Mouse (Mus musculus) left cerebral cortex, postnatal 14 days (tissue): ENCODE data around the gene Trpm7. TPM values are rescaled to one million over a fixed set of nuclear protein-coding genes. Genes with fewer than 3 reads are reported as not detected.

Experiments used
- DNase-seq, 2 experiments: peaks; one replicate each; pipeline ENCODE4 v3.0.0; 2021 to 2022; ENCODE audit warnings: low spot score in 2 of 2, mixed read lengths in 1 of 2
- intact Hi-C: fragments of 180-260 bp; cut with DNase I; formaldehyde crosslinking; loops from one replicate; pipeline ENCODE4 v1.15.1; 2025
- total RNA-seq, 2 experiments: library from RNA; stranded (reverse); gene quantifications; 2 replicates each; pipeline ENCODE4 v1.2.3; 2021

Gene Trpm7
- total RNA-seq, 2 experiments from 2014 or later = 33.1 to 37.8 TPM

- DNase-seq = no peak
- intact Hi-C loops = no loop called here
These were observed 11.0 kb downstream of the Trpm7 start for GRCm38 (mm10) chr2:126865026-126865425.

- intact Hi-C loops = loop anchor here (10.0 kb wide), 1 partner anchor 370 kb away; no protein-coding TSS in a partner anchor
- no peak for DNase-seq
These were observed 31.3 kb downstream of the Trpm7 start for GRCm38 (mm10) chr2:126844751-126845150.

- intact Hi-C loops = loop anchor here (10.0 kb wide), 1 partner anchor 166 kb away; the partner anchor contains the start of gene Ap4e1
These were observed 37.2 kb downstream of the Trpm7 start for GRCm38 (mm10) chr2:126838848-126839247.

GRCm38 (mm10) chr2:126817414-126817813 lies 58.6 kb downstream of the Trpm7 start:
- intact Hi-C loops = no loop called here

More at GRCm38 (mm10) chr2:126838848-126839247, 37.2 kb downstream of the Trpm7 start:
- DNase-seq = no peak

GRCm38 (mm10) chr2:126816644-126817347 lies 59.2 kb downstream of the Trpm7 start:
- no peak for DNase-seq
- intact Hi-C loops = no loop called here

More at GRCm38 (mm10) chr2:126817414-126817813, 58.6 kb downstream of the Trpm7 start:
- no peak for DNase-seq

GRCm38 (mm10) chr2:126815822-126816221 lies 60.2 kb downstream of the Trpm7 start:
- DNase-seq = no peak
- intact Hi-C loops = no loop called here

GRCm38 (mm10) chr2:126801980-126802379 lies 74.0 kb downstream of the Trpm7 start:
- DNase-seq = no peak
- intact Hi-C loops = no loop called here

GRCm38 (mm10) chr2:126798455-126798854 lies 77.6 kb downstream of the Trpm7 start:
- intact Hi-C loops = loop anchor here (5.0 to 10.0 kb wide), 2 partner anchors 41 to 204 kb away; no protein-coding TSS in a partner anchor
- no peak for DNase-seq

GRCm38 (mm10) chr2:126795708-126796107 lies 80.3 kb downstream of the Trpm7 start:
- DNase-seq = no peak
- intact Hi-C loops = loop anchor here (5.0 to 10.0 kb wide), 2 partner anchors 38 to 201 kb away; no protein-coding TSS in a partner anchor

GRCm38 (mm10) chr2:126792611-126793010 lies 83.4 kb downstream of the Trpm7 start:
- no peak for DNase-seq
- intact Hi-C loops = loop anchor here (10.0 kb wide), 1 partner anchor 198 kb away; no protein-coding TSS in a partner anchor

- intact Hi-C loops = no loop called here
- DNase-seq = peak; percentile 40 to 61
These were observed 88.2 kb downstream of the Trpm7 start for GRCm38 (mm10) chr2:126787721-126788342.

GRCm38 (mm10) chr2:126783370-126783769 lies 92.7 kb downstream of the Trpm7 start, which contains the start of gene Usp50:
Gene Usp50 (minus strand): TSS chr2:126783470.
- DNase-seq = no peak
- intact Hi-C loops = no loop called here

- intact Hi-C loops = no loop called here
These were observed 93.6 kb downstream of the Trpm7 start for GRCm38 (mm10) chr2:126782433-126782832.

GRCm38 (mm10) chr2:126781478-126781877 lies 94.6 kb downstream of the Trpm7 start:
- no peak for DNase-seq
- intact Hi-C loops = no loop called here

More at GRCm38 (mm10) chr2:126782433-126782832, 93.6 kb downstream of the Trpm7 start:
- DNase-seq = peak; percentile 69 to 92

- intact Hi-C loops = no loop called here
- no peak for DNase-seq
These were observed 95.7 kb downstream of the Trpm7 start for GRCm38 (mm10) chr2:126780286-126780685.

- DNase-seq = no peak
- intact Hi-C loops = no loop called here
These were observed 97.2 kb downstream of the Trpm7 start for GRCm38 (mm10) chr2:126778806-126779205.

- no peak for DNase-seq
- intact Hi-C loops = no loop called here
These were observed 99.6 kb downstream of the Trpm7 start for GRCm38 (mm10) chr2:126776416-126776815.

- no peak for DNase-seq
- intact Hi-C loops = no loop called here
These were observed 100.1 kb downstream of the Trpm7 start for GRCm38 (mm10) chr2:126775951-126776350.

GRCm38 (mm10) chr2:126772217-126772616 lies 103.8 kb downstream of the Trpm7 start:
- DNase-seq = no peak
- intact Hi-C loops = no loop called here

- intact Hi-C loops = no loop called here
- DNase-seq = no peak
These were observed 106.4 kb downstream of the Trpm7 start for GRCm38 (mm10) chr2:126769431-126770181.
